Mouse (Mus musculus) midbrain, postnatal 0 days (tissue): ENCODE data around the gene Ift74. TPM values are rescaled to one million over a fixed set of nuclear protein-coding genes. Genes with fewer than 3 reads are reported as not detected.

Source experiments
- ATAC-seq: fragments of 200-750 bp; cut with Nextera tagmentation; 2 replicates; pipeline ENCODE4 v1.8.0; 2017; ENCODE audit warnings: moderate number of reproducible peaks, mild to moderate bottlenecking, moderate TSS enrichment, moderate library complexity; ENCODE audit not compliant: low FRiP score
- DNase-seq: peaks from one replicate; pipeline ENCODE4 v3.0.0-alpha.2; 2015; ENCODE audit warnings: low spot score
- H3K27ac ChIP-seq: fragments of 300-500 bp; sonication (generic); 2 replicates; pipeline ENCODE4 v1.5.1; 2014; ENCODE audit warnings: low read depth, mild to moderate bottlenecking, low read length, mixed read lengths
- H3K27me3 ChIP-seq: fragments of 300-500 bp; sonication (generic); 2 replicates; pipeline ENCODE4 v1.6.1; 2014; ENCODE audit warnings: low read length, control low read depth, mixed read lengths; ENCODE audit not compliant: insufficient read depth
- H3K36me3 ChIP-seq: fragments of 300-500 bp; sonication (generic); 2 replicates; pipeline ENCODE4 v1.6.1; 2014; ENCODE audit warnings: low read length, control low read depth, mixed read lengths; ENCODE audit not compliant: insufficient read depth
- H3K4me1 ChIP-seq: fragments of 300-500 bp; sonication (generic); 2 replicates; pipeline ENCODE4 v1.6.1; 2014; ENCODE audit warnings: mild to moderate bottlenecking, control low read depth, antibody characterized with exemption, low read length, mixed read lengths; ENCODE audit not compliant: insufficient read depth
- H3K4me2 ChIP-seq: fragments of 300-500 bp; sonication (generic); 2 replicates; pipeline ENCODE4 v1.6.1; 2014; ENCODE audit warnings: low read depth, mild to moderate bottlenecking, low read length, mixed read lengths; ENCODE audit not compliant: poor library complexity, severe bottlenecking
- H3K4me3 ChIP-seq: fragments of 300-500 bp; sonication (generic); 2 replicates; pipeline ENCODE4 v1.5.1; 2014; ENCODE audit warnings: low read depth, mild to moderate bottlenecking, low read length, moderate library complexity
- H3K9ac ChIP-seq: fragments of 300-500 bp; sonication (generic); replicated peaks from 2 replicates; pipeline ENCODE4 v1.6.1; 2014; ENCODE audit warnings: mild to moderate bottlenecking, low read length, moderate library complexity, mixed read lengths; ENCODE audit not compliant: poor library complexity, severe bottlenecking
- H3K9me3 ChIP-seq: fragments of 300-500 bp; sonication (generic); 2 replicates; pipeline ENCODE4 v1.6.1; 2016; ENCODE audit warnings: low read length, control low read depth
- CTCF ChIP-seq: IDR thresholded peaks from 2 replicates; pipeline ENCODE4 v1.5.1; 2016; ENCODE audit warnings: antibody characterized with exemption, mild to moderate bottlenecking
- WGBS: fragments of 180-500 bp; shearing (Covaris S2); extraction: QIAGEN DNeasy Blood & Tissue Kit; methylation state at CpG from one replicate; pipeline ENCODE4 v1.1.7; 2014; 5-methylcytosine and 5-hydroxymethylcytosine counted together
- polyA plus RNA-seq: library from polyadenylated mRNA; unstranded; fragments of >200 nt; fragmentation: Nextera tagmentation; extraction: Ambion mirVana; gene quantifications from 2 replicates; pipeline ENCODE4 v1.2.1, GENCODE M21; 2015
- total RNA-seq: library from RNA; depleted of rRNA; stranded (reverse); fragments of >200 nt; gene quantifications from 2 replicates; pipeline ENCODE4 v1.2.3, GENCODE M21; 2014

Gene Ift74
- total and polyA plus RNA-seq, 2 experiments from 2014 or later = 9.2 to 27.3 TPM

- Histone ChIP-seq H3K27ac (no peak overlapping the region), H3K4me3 (no peak overlapping the region), H3K4me1 (no peaks in the 10 kb centered on the region), H3K4me2 (no peak overlapping the region), H3K9ac (no peak overlapping the region), H3K27me3 (no peaks in the 10 kb centered on the region), H3K36me3 (no peaks in the 10 kb centered on the region), H3K9me3 (no peaks in the 10 kb centered on the region)
- ATAC-seq (no peak), DNase-seq (no peak)
- no peak for TF ChIP-seq CTCF
- 93% methylated on average over 2 of the region's 2 CpGs for WGBS
Measured at GRCm38 (mm10) chr4:94711002-94711401, 96.7 kb downstream of the Ift74 start.

- DNase-seq (no peak), ATAC-seq (no peak)
- H3K4me3 ChIP-seq = no peak overlapping the region
- no peak for TF ChIP-seq CTCF
- no peaks in the 10 kb centered on the region for H3K27me3 ChIP-seq
- no peaks in the 10 kb centered on the region for H3K36me3 ChIP-seq
- H3K27ac ChIP-seq = no peak overlapping the region
- 87% methylated on average over 4 of the region's 4 CpGs for whole genome bisulfite sequencing
- no peak overlapping the region for H3K9ac ChIP-seq
- H3K9me3 ChIP-seq = no peaks in the 10 kb centered on the region
- H3K4me1 ChIP-seq = no peaks in the 10 kb centered on the region
- H3K4me2 ChIP-seq = no peak overlapping the region
Measured at GRCm38 (mm10) chr4:94711426-94711825, 97.1 kb downstream of the Ift74 start.

- ATAC-seq = no peak
- no peaks in the 10 kb centered on the region for H3K36me3 ChIP-seq
Measured at GRCm38 (mm10) chr4:94713741-94714140, 99.5 kb downstream of the Ift74 start.

GRCm38 (mm10) chr4:94715166-94715565 lies 100.9 kb downstream of the Ift74 start:
- no peak for TF ChIP-seq CTCF
- Histone ChIP-seq H3K4me2 (no peak overlapping the region), H3K9me3 (no peaks in the 10 kb centered on the region), H3K4me1 (no peaks in the 10 kb centered on the region), H3K27me3 (no peaks in the 10 kb centered on the region), H3K36me3 (no peaks in the 10 kb centered on the region), H3K4me3 (no peak overlapping the region), H3K27ac (no peak overlapping the region), H3K9ac (no peak overlapping the region)
- 54% methylated on average over 6 of the region's 6 CpGs for WGBS
- DNase-seq = no peak
- no peak for ATAC-seq

More at GRCm38 (mm10) chr4:94713741-94714140, 99.5 kb downstream of the Ift74 start:
- Histone ChIP-seq H3K4me3 (no peak overlapping the region), H3K27me3 (no peaks in the 10 kb centered on the region), H3K4me1 (no peaks in the 10 kb centered on the region), H3K27ac (no peak overlapping the region), H3K9me3 (no peaks in the 10 kb centered on the region), H3K9ac (no peak overlapping the region), H3K4me2 (no peak overlapping the region)
- no peak for TF ChIP-seq CTCF
- DNase-seq = no peak

GRCm38 (mm10) chr4:94725799-94726198 lies 111.5 kb downstream of the Ift74 start:
- no peak overlapping the region for H3K4me2 ChIP-seq
- no peaks in the 10 kb centered on the region for H3K27me3 ChIP-seq
- no peak overlapping the region for H3K4me3 ChIP-seq
- WGBS = 83% methylated on average over 4 of the region's 4 CpGs
- DNase-seq = no peak
- no peak overlapping the region for H3K9ac ChIP-seq
- H3K4me1 ChIP-seq = no peaks in the 10 kb centered on the region
- H3K36me3 ChIP-seq = no peaks in the 10 kb centered on the region
- no peak for ATAC-seq
- H3K9me3 ChIP-seq = no peaks in the 10 kb centered on the region
- no peak overlapping the region for H3K27ac ChIP-seq
- no peak for TF ChIP-seq CTCF

GRCm38 (mm10) chr4:94732721-94733120 lies 118.4 kb downstream of the Ift74 start:
- TF ChIP-seq CTCF = no peak
- no peak overlapping the region for H3K4me2 ChIP-seq
- no peak overlapping the region for H3K9ac ChIP-seq
- H3K27ac ChIP-seq = no peak overlapping the region
- ATAC-seq (no peak), DNase-seq (no peak)
- no peaks in the 10 kb centered on the region for H3K27me3 ChIP-seq
- H3K9me3 ChIP-seq = no peaks in the 10 kb centered on the region
- H3K4me3 ChIP-seq = no peak overlapping the region
- no peaks in the 10 kb centered on the region for H3K4me1 ChIP-seq
- H3K36me3 ChIP-seq = no peaks in the 10 kb centered on the region
